Mouse (Mus musculus) cortical plate, adult 2 months (tissue): Measurements from ENCODE around the gene Mmp17.

Source experiments
- CTCF ChIP-seq: fragments of 200-500 bp; IDR thresholded peaks from 2 replicates; pipeline ENCODE4 v1.5.1; 2011; ENCODE audit warnings: mild to moderate bottlenecking, control low read depth, low read length; ENCODE audit not compliant: insufficient read depth; ENCODE audit errors: extremely low read depth
- POLR2A ChIP-seq: fragments of 200-500 bp; IDR thresholded peaks from 2 replicates; pipeline ENCODE4 v1.6.1; 2011; ENCODE audit warnings: mild to moderate bottlenecking, low read length, control low read depth; ENCODE audit not compliant: insufficient read depth; ENCODE audit errors: extremely low read depth

DNA sequence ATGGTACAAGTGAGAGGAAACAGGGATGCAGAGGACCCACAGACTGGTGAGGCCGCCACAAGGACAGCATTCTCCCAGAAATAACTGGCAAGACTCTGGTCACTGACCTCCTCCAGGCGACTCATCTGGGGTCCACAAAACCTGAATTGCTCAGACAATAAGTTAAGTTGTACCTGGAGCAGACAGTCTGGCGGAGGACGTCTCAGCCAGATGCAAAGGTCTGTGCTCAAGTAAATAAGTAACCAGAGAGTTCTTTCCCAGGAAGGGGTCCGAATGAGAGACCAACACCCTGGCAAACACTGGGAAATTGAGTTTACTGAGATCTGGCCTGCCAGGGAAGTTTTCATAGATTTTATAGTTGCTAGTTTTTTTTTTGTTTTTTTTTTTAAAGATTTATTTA, 37.4 kb downstream of the Mmp17 start:
- no peak for TF ChIP-seq POLR2A
- TF ChIP-seq CTCF = no peak
